Mouse (Mus musculus) hindbrain, embryonic 10.5 days (tissue): ENCODE measurements around the gene Art2b. TPM values are rescaled to one million over a fixed set of nuclear protein-coding genes. Genes with fewer than 3 reads are reported as not detected.

Source experiments
- DNase-seq: peaks from one replicate; pipeline ENCODE4 v3.0.0-alpha.2; 2017; ENCODE audit warnings: low spot score
- H3K27ac ChIP-seq: fragments of 300-500 bp; sonication (generic); 2 replicates; pipeline ENCODE4 v1.5.1; 2016; ENCODE audit warnings: mild to moderate bottlenecking, moderate library complexity
- H3K27me3 ChIP-seq: fragments of 300-500 bp; sonication (generic); 2 replicates; pipeline ENCODE4 v1.6.1; 2016; ENCODE audit warnings: mild to moderate bottlenecking; ENCODE audit not compliant: poor library complexity, insufficient read depth, severe bottlenecking
- H3K36me3 ChIP-seq: fragments of 300-500 bp; sonication (generic); 2 replicates; pipeline ENCODE4 v1.6.1; 2016; ENCODE audit warnings: mild to moderate bottlenecking, moderate library complexity
- H3K4me1 ChIP-seq: fragments of 300-500 bp; sonication (generic); replicated peaks from 2 replicates; pipeline ENCODE4 v1.6.1; 2016; ENCODE audit warnings: mild to moderate bottlenecking
- H3K4me3 ChIP-seq: fragments of 300-500 bp; sonication (generic); 2 replicates; pipeline ENCODE4 v1.5.1; 2016; ENCODE audit warnings: mild to moderate bottlenecking, moderate library complexity
- H3K9me3 ChIP-seq: fragments of 300-500 bp; sonication (generic); 2 replicates; pipeline ENCODE4 v1.6.1; 2016; ENCODE audit warnings: mild to moderate bottlenecking, moderate library complexity
- WGBS: fragments of 180-500 bp; shearing (Covaris S2); methylation state at CpG from one replicate; pipeline ENCODE4 v1.1.7; 2016; 5-methylcytosine and 5-hydroxymethylcytosine counted together
- polyA plus RNA-seq: library from polyadenylated mRNA; unstranded; fragments of >200 nt; fragmentation: Nextera tagmentation; extraction: Ambion mirVana; gene quantifications from 2 replicates; pipeline ENCODE4 v1.2.1, GENCODE M21; 2016

Gene Art2b
- polyA plus RNA-seq, 1 experiment from 2014 or later = not detected

GRCm38 (mm10) chr7:101551530-101551929 is 33.9 kb downstream of the Art2b start:
- 89% methylated on average over 1 of the region's 1 CpGs for WGBS
- H3K27me3 ChIP-seq = no peaks in the 10 kb centered on the region
- H3K36me3 ChIP-seq = no peaks in the 10 kb centered on the region
- DNase-seq = no peak
- no peaks in the 10 kb centered on the region for H3K9me3 ChIP-seq
- no peaks in the 10 kb centered on the region for H3K4me1 ChIP-seq
- H3K4me3 ChIP-seq = no peak overlapping the region
- no peak overlapping the region for H3K27ac ChIP-seq

GRCm38 (mm10) chr7:101550686-101551485 is 34.5 kb downstream of the Art2b start:
- H3K4me3 ChIP-seq = no peak overlapping the region
- 70% methylated on average over 7 of the region's 7 CpGs for WGBS
- no peaks in the 10 kb centered on the region for H3K36me3 ChIP-seq
- H3K27me3 ChIP-seq = no peaks in the 10 kb centered on the region
- no peaks in the 10 kb centered on the region for H3K9me3 ChIP-seq
- no peak for DNase-seq
- H3K27ac ChIP-seq = no peak overlapping the region
- H3K4me1 ChIP-seq = no peaks in the 10 kb centered on the region

- no peaks in the 10 kb centered on the region for H3K27me3 ChIP-seq
- WGBS = 88% methylated on average over 3 of the region's 3 CpGs
Measured at GRCm38 (mm10) chr7:101549266-101549665, 36.1 kb downstream of the Art2b start.

GRCm38 (mm10) chr7:101547651-101548050 is 37.7 kb downstream of the Art2b start:
- Histone ChIP-seq H3K36me3 (no peaks in the 10 kb centered on the region), H3K4me1 (no peaks in the 10 kb centered on the region), H3K27me3 (no peaks in the 10 kb centered on the region), H3K4me3 (no peak overlapping the region), H3K9me3 (no peaks in the 10 kb centered on the region), H3K27ac (no peak overlapping the region)
- no peak for DNase-seq
- WGBS = 84% methylated on average over 3 of the region's 3 CpGs

More at GRCm38 (mm10) chr7:101549266-101549665, 36.1 kb downstream of the Art2b start:
- Histone ChIP-seq H3K4me3 (no peak overlapping the region), H3K27ac (no peak overlapping the region), H3K9me3 (no peaks in the 10 kb centered on the region), H3K4me1 (no peaks in the 10 kb centered on the region), H3K36me3 (no peaks in the 10 kb centered on the region)
- DNase-seq = no peak

GRCm38 (mm10) chr7:101541734-101542133 is 43.7 kb downstream of the Art2b start:
- Histone ChIP-seq H3K36me3 (no peaks in the 10 kb centered on the region), H3K27me3 (0 out of 2 replicates have a peak, but pooled peaks cover 3% of the 10 kb centered on the region), H3K9me3 (no peaks in the 10 kb centered on the region), H3K4me1 (0 out of 2 replicates have a peak, but pooled peaks cover 7% of the 10 kb centered on the region), H3K4me3 (no peak overlapping the region), H3K27ac (no peak overlapping the region)
- no peak for DNase-seq
- WGBS = 83% methylated on average over 10 of the region's 10 CpGs

- peak; percentile 67 for DNase-seq
- Histone ChIP-seq H3K4me3 (no peak overlapping the region), H3K9me3 (no peaks in the 10 kb centered on the region), H3K27me3 (0 out of 2 replicates have a peak, but pooled peaks cover 3% of the 10 kb centered on the region), H3K27ac (no peak overlapping the region), H3K4me1 (0 out of 2 replicates have a peak, but pooled peaks cover 7% of the 10 kb centered on the region), H3K36me3 (no peaks in the 10 kb centered on the region)
- 4% methylated on average over 11 of the region's 11 CpGs for WGBS
Measured at GRCm38 (mm10) chr7:101541132-101541531, 44.3 kb downstream of the Art2b start.

- WGBS = 82% methylated on average over 5 of the region's 5 CpGs
- H3K4me1 ChIP-seq = 0 out of 2 replicates have a peak, but pooled peaks cover 10% of the 10 kb centered on the region
- DNase-seq = no peak
Measured at GRCm38 (mm10) chr7:101540684-101541083, 44.7 kb downstream of the Art2b start.

DNA sequence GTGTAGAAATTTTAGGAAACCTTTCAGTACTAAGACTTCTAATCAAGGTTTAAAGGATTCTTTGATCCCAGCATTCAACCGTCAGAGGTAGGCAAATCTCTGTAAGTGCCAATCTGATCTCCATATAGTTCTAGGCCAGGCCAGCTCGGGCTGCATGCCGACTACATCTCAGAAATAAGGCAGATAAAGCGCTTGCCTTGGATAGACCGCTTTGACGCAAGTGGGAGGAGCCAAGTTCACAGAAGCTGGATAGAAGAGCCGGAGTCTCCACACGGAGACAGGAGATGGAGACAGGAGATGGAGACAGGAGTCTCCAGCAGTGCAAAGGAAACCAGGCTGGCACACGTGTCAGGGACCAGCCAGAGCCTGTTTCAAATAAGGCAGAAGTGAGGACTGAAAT is 45.6 kb downstream of the Art2b start:
- peaks cover 16% of the 10 kb centered on the region for H3K4me1 ChIP-seq
- H3K36me3 ChIP-seq = no peaks in the 10 kb centered on the region
- no peak for DNase-seq
- no peak overlapping the region for H3K4me3 ChIP-seq
- 42% methylated on average over 9 of the region's 9 CpGs for WGBS
- no peaks in the 10 kb centered on the region for H3K9me3 ChIP-seq
- H3K27me3 ChIP-seq = peaks cover 3% of the 10 kb centered on the region; the same call in 1 of the 2 replicates
- H3K27ac ChIP-seq = no peak overlapping the region

More at GRCm38 (mm10) chr7:101540684-101541083, 44.7 kb downstream of the Art2b start:
- Histone ChIP-seq H3K27ac (no peak overlapping the region), H3K9me3 (no peaks in the 10 kb centered on the region), H3K4me3 (no peak overlapping the region), H3K27me3 (0 out of 2 replicates have a peak, but pooled peaks cover 3% of the 10 kb centered on the region), H3K36me3 (no peaks in the 10 kb centered on the region)

DNA sequence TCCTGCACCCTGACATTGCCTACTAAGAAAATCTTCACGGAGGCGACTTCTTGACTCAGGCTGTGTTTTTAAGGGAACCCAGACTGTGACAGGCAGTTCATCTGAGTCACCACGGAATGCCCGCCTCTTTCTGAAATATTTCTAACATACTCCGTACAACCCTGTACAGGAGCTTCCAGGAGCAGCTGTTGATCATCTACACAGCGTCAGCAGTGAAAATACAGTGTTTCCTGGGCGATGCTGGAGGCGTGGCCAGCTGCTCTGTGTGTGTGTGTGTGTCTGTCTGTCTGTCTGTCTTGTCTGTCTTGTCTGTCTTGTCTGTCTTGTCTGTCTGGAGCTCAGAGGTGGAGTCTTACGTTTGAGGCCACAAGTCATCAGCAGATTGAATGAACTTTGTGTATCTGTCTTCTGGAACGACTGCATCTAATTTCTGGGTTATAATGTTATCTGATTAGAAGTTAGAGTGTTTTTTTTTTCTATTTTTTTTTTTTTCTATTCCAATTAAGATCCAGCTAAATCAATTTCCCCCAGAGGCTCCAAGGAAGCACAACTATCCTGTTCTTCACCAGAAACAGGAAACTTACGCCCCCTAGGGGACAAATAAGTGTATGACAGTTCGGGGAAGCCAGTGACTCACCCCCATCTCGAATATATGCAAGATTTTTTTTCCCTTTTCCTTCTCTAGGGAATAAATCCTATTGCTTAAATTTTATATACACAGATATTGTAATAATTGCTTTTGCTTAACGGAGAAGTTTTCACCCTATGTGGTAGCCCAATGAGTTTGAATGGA is 47.1 kb downstream of the Art2b start:
- Histone ChIP-seq H3K4me3 (no peak overlapping the region), H3K27ac (no peak overlapping the region), H3K27me3 (peaks cover 6% of the 10 kb centered on the region; the same call in 1 of the 2 replicates), H3K4me1 (peaks cover 27% of the 10 kb centered on the region), H3K36me3 (no peaks in the 10 kb centered on the region), H3K9me3 (no peaks in the 10 kb centered on the region)
- DNase-seq = no peak
- WGBS = 62% methylated on average over 14 of the region's 14 CpGs

GRCm38 (mm10) chr7:101537541-101537940 is 47.9 kb downstream of the Art2b start:
- H3K36me3 ChIP-seq = no peaks in the 10 kb centered on the region
- WGBS = 51% methylated on average over 8 of the region's 8 CpGs
- H3K9me3 ChIP-seq = no peaks in the 10 kb centered on the region
- peaks cover 7% of the 10 kb centered on the region; the same call in 1 of the 2 replicates for H3K27me3 ChIP-seq
- no peak overlapping the region for H3K27ac ChIP-seq
- DNase-seq = no peak
- no peak overlapping the region for H3K4me3 ChIP-seq
- peaks cover 27% of the 10 kb centered on the region for H3K4me1 ChIP-seq

GRCm38 (mm10) chr7:101535517-101535916 is 49.9 kb downstream of the Art2b start:
- no peak overlapping the region for H3K27ac ChIP-seq
- H3K4me3 ChIP-seq = no peak overlapping the region
- H3K4me1 ChIP-seq = peaks cover 20% of the 10 kb centered on the region
- 80% methylated on average over 5 of the region's 5 CpGs for WGBS
- peaks cover 7% of the 10 kb centered on the region; the same call in 1 of the 2 replicates for H3K27me3 ChIP-seq
- H3K9me3 ChIP-seq = no peaks in the 10 kb centered on the region
- H3K36me3 ChIP-seq = no peaks in the 10 kb centered on the region
- DNase-seq = no peak

DNA sequence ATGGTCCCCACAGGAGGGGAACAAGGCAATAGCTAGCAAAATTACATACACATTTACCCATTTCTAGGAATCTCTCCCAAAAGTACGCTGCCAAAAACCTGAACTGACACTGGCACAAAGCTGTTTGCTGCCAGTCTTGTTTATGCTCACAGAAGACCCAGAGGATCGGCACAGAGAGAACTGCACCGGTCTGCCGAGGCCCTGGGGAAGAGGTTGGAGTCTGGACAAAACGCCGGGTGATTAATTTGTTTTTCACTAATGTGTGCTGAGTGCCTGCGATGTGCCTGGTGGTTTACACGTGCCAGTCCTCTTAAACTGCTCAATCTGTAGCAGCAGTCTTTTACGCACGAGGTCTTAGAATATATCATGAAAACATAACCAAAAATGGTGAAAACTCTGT is 50.3 kb downstream of the Art2b start:
- Histone ChIP-seq H3K27me3 (peaks cover 7% of the 10 kb centered on the region; the same call in 1 of the 2 replicates), H3K9me3 (no peaks in the 10 kb centered on the region)
- 83% methylated on average over 10 of the region's 10 CpGs for WGBS

More for the DNA sequence above, 50.3 kb downstream of the Art2b start:
- no peak for DNase-seq
- Histone ChIP-seq H3K36me3 (no peaks in the 10 kb centered on the region), H3K4me1 (peaks cover 20% of the 10 kb centered on the region), H3K4me3 (no peak overlapping the region), H3K27ac (0 out of 2 replicates have a peak overlapping the region, but pooled peaks have one; percentile 12)
